Mouse (Mus musculus) erythroblast, adult 5-6 weeks (primary cell): ENCODE results near the gene Mllt6. TPM values are rescaled to one million over a fixed set of nuclear protein-coding genes. Genes with fewer than 3 reads are reported as not detected.
"Not testable (repeated sequence)": the region's sequence is repeated elsewhere in the genome, so short reads cannot be mapped to it uniquely, and the experiment has no call there.

Source experiments
- ATAC-seq: replicated peaks from 2 replicates; pipeline ENCODE4 v1.8.0; 2016; ENCODE audit warnings: moderate number of reproducible peaks, mild to moderate bottlenecking, moderate TSS enrichment, inconsistent platforms; ENCODE audit not compliant: poor library complexity, low FRiP score, severe bottlenecking
- total RNA-seq, 2 experiments: library from RNA; stranded (forward) in 1 of 2; stranded (reverse) in 1 of 2; fragments of 150-400 nt in 1 of 2; fragments of 200-764, 138-1000 nt in 1 of 2; gene quantifications; 2 replicates each; pipeline versions ENCODE4 v1.2.3 to v1.2.4; 2015 to 2017; ENCODE audit warnings: low replicate concordance in 2 of 2

Mllt6 gene
- total RNA-seq, 2 experiments from 2014 or later: 1.2 to 3.9 TPM

DNA sequence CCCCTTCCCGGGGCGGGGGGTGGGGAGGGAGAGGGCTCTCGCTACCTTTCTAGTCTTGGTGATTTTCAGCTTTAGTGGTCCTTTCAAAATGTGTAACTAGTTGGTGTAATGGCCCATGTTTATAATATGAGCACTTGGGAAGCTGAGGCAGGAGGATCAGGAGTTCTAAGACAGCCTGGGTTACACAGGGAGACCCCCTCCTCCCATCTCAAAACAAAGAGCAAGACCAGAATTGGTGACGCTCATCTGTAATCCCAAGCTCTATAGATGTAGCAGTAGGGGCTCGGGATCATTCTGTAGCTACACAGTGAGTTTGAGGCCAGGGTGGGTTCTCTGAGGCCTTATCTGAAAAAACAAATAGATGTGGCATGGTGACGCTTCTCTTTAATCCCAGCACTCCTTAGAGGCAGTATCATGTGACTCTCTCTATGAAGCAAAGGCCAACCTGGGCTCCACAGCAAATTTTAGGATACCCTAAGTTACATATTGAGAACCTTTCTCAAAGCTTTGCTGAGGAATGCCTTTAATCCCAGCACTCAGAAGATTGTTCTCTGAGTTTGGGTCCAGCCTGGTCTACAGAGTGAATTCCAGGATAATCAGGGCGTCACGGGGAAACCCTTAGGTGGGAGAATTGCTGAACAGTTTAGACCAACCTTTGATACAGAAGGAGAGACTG lies 19.7 kb upstream of the Mllt6 start:
- ATAC-seq: no peak

DNA sequence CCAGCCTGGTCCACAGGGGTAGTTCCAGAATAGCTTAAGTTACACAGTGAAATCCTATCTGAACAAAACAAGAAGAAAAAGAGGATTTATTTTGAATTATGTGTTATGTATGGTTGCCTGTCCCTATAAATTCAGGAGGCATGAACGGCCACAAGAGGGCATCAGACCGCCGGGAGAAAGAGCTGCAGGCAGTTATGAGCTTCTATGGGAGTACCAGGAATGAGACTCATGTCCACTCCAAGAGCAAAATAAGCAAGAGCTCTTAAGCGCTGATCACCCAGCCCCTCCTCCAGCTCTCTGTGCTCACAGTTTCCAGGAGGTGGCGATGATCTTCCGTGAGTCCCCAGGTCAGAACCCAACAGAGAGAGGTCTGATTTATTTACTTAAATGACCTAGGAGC lies 18.4 kb upstream of the Mllt6 start:
- ATAC-seq: no peak

DNA sequence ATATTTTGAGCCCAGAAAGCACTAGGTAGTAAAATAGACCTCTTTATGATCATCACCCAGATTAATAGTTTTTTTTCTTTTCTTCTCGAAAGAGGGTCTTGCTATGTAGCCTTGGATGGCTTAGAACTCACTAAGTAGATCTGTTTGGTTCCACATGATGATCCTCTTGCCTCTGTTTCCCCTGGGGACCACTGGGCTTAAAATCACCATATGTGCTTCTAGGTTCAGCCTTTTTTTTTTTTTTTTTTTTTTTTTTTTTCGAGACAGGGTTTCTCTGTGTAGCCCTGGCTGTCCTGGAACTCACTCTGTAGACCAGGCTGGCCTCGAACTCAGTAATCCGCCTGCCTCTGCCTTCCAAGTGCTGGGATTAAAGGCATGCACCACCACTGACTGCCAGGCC lies 14.7 kb upstream of the Mllt6 start:
- not testable (repeated sequence) for ATAC-seq

DNA sequence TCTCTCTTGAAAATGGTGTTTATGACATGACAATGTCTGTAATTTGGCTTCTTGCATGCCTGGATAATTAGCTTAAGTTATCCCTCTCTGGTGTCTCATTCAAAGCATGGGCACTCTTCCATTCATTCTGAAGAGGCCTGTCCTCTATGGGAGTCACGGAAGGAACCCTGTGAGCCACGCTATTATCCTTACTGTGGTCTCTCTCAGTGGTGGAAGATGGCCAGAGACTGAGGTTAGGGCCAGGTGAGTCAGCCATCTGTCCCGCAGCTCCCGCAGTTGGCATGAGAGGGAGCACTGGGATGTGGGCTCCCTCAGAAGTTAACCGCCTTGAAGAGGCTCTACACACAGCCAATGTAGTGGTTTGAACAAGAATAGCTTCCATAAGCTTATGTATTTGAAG lies 12.9 kb upstream of the Mllt6 start:
- ATAC-seq: no peak

DNA sequence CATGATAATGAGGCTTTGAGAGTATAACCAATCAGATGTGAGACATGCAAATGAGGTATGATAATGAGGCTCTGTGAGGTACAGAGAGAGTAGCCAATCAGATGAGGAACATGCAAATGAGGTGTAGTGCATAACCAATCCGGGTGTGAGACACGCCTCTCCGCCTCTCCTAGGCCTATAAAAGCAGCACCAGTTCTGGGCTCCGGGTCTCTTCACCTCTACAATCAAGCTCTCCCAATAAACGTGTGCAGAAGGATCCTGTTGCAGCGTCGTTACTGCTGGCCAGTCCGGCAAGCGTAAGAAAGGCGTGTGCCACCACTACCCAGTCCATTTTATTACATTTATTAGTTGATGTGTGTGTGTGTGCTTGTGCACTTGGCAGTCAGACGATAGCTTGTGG lies 9.8 kb upstream of the Mllt6 start:
- ATAC-seq: not testable (repeated sequence)

DNA sequence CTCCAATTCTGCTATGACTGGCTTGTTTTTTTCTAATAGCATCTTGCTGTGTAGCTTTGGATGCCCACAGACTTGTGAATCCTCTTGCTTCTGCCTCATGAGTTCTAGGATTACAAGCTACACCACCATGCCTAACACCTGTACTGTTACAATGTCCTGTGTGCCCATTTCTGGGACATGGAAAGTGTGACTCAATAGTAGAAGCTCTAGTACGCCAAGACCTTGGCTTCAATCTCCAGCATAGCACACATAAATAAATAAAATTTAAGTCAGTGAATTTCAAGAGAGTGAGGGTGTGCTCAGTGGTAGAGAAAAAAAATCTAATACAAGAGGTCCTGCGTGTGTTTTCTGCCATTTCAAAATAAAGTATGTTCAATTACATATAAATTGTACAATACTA lies 9.0 kb upstream of the Mllt6 start:
- no peak for ATAC-seq

DNA sequence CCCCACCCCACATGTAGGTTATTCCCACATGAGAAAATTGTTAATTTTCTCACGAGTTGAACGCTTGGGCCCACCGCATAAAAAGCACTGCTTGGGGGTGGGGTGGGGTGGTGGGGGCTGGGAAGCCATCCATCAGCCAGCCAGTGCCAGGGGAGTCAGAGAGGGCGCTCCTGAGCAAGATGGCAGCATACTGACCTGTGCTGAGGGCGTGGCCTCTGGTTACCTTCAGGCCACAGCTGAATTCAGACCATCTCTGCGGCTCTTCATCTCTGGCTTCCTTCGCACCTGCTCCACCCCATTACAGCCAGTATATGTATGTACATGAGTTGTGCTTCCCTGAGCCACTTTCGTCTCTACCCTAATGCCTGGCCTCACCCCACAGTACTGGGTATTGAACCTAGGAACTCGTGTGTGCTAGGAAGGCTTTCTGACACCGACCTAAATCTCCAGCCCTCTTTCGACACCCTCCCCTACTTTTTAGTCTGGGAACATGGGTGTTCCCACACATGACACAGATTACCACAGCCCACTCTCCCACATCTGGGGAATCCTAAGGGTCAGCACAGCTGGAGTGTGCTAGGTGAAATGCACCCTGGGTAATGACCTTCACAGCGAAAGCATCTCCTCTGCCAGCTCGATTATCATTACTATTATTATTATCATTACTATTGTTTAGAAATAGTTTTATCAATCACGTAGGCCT lies 6.8 kb upstream of the Mllt6 start:
- ATAC-seq: no peak

DNA sequence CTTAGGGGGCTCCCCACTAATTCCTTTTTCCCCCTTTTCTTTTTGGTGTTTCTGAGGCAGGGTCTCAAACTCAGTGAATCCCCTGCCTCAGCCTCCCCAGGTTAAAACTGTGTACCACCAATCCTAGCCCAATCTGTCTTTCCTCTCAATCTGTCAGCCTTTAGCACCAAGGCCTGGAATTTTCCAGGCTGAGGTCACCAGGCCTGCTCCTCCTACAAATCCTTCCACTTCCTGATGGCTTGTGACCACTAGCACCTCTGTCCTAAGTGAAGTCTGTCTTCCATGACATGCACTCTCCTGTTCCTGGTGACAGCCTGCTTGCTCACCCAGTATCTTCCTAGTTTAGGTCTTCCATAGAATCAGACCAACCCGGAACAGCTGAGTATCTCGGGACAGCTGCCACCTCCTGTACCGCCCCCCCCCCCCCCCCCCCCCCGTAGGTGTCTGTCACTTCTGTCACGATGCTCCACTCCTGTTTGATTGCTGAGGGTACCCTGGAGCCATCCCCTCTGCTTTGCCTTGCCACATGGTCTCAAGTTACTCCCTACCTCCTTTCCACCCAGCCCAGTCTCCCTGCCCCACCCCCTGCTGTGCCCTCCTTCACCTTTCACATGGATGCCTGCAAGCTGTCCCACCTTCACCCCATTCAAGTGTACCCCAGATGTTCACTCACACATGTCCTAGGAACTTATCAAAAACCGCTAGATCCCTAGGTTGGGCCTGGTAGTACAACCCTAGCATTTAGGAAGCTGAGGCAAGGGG lies 5.8 kb upstream of the Mllt6 start:
- no peak for ATAC-seq

DNA sequence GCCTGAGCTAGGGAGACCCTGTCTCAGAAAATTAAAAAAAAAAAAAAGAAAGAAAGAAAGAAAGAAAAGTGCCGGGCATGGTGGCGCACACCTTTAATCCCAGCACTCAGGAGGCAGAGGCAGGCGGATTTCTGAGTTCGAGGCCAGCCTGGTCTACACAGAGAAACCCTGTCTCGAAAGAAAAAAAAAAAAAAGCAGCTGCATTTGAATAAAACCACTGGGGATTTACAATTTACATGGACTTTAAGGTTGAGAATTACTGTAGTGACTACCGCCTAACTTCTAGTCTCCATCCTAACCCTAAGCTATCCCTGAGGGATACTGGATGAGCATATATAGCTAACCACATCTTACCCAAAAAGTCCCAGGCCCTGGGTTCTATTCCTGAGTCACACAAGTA lies 5.2 kb upstream of the Mllt6 start:
- ATAC-seq: not testable (repeated sequence)

DNA sequence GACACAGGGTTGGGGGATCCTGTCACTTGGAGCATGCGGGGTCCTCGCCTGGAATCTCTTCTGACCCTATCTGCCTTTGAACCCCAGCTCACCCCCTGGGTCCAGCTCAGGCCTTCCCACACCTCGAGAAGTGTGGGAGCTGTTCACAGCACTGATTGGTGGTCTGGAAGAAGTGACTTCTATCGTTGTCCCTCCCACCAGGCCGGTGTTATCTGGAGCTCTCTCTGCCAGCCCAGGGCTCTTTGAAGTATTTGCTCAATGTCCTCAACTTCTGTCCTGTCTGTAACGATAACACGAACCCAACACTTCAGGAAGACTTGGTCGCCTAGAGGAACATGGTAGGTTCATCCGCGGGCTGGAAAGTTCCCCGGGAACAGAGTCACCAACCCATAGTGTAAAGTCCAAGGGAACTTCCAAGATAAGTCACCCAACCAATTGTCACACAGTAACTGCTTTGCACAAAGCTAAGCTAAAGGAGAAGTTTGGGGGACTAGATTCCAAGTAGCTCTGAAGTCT lies 4.4 kb upstream of the Mllt6 start:
- ATAC-seq: no peak

DNA sequence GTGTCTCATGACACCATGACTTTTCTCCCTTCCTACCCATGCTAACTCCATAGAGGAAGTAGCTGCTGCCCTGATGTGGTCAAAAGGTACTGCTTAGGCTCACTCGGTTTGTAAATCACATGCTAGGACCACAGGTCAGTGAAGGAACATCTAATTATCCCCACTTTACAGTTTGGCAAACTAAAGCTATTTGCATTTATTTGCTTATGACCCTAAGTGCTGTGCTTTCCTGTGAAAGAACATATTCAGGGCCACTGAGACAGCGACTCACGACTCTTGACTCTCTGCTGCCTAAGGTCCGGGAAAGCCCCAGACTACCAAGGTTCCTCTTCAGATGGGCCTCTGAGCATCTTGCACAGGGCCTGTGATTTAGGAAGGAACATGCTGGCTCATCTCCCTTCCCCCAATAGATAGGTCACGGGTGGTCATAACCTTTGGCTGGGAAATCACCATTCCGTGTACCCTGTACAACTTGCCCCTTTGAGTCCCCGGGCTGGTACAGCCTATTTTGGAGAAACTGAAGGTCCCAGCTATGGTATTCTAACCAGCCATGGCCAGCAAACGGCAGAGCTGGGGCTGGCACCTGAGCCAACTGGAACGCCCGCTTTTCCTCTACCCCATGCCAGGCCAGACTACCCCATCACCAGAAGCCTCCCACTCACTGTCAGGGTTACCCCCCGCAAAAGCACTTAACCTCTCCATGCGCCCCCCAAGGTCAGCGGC lies 3.8 kb upstream of the Mllt6 start:
- ATAC-seq: no peak

DNA sequence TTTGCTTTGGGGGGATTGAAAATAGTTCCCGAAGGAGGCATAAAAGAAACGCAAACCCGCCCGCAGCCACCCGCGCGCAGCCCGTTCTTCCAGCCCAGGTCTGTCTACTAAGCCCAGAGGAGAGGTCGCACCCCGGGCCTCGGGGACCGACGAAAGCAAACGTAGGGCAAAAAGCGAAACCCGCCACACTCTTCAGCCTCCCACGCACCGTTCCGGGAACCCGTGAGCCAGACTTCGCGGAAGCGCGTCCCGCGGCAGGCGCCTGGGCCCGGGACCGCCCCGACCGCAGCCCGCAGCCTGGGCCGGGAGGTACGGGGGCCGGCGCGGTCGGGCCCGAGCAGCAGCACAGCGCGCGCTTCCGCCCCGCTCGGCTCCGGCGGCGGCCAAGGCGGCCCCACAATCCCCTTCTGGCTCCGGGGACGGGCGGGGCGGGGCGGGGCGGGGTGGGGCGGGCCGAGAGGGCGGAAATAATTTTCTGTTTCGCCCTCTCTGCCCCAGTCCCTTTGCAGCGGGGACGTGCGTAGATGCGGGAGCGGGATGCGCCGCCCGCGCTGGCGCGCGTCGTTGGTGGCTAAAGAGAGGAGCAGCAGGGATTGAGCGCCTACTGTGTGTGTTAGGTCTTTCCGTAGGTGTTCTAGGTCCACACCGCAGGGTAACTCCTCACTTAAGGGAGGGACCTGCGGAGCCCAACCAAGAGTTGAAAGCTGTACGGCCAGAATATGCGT lies 3.1 kb upstream of the Mllt6 start:
- ATAC-seq: no peak

DNA sequence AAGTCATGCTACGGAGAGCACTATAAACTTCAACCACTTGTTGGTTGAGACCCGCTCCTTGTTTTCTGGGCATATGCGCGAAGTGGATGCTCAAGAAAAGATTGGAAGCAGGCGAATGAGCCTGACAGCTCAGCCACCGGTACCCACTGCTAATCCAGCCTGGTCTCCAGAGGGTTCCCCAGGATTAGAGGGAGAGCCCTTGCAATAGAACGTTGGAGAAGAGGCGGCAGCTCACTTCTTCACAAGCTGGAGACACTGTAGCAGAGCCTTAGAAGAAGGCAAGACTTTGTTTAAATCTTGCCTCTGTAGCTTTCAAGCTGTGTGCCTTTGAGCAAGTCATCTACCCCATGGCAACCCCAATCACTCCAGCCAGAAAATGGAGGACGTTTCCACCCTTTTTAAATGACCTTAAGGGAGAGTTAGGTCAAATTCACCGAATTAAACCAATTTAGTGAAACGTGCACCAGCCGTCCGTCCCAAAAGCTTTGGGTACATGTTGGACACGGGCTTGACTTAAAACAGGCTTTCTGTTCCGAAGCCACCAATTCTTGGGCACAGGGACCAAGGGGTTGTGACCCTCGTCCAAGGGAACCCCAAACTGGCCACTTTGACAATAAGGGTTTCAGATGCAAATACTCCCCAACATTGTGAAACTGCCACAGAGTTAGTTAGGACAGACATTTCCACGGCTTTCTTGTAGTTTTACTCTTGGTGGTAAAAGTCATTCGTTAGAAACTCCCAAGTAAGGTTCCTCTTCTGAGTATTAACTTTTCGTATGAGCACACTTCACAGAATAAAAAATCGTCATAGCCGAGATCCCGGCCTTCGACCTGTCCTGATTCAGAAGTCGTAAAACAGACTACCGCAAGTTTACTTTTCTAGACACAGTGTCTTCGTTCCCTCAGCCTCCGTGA lies 2.2 kb upstream of the Mllt6 start:
- ATAC-seq: no peak

DNA sequence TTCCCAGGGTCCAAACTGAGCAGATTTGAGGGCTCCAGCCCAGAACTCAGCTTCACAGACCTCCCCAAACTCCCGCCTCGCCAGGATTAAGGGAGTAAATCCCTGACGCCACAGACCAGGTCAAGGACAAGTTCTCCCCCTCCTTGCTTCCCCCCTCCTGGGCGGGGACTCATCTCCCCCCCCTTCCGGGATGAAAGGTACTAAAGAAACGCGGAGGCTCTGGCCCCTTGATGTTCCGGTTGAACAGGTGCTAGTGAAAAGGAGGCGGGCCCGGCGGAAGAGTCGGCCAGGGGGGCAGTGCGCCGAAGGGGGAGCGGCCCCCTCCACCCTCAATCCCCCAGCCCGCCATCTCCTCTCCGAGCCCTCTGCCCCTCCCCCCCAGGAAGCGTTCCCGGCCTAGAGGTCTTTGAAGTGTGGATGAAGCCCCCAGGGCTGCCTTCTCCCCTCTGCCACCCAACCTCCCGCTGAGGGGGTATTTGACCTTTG lies 1.5 kb upstream of the Mllt6 start:
- ATAC-seq: no peak

DNA sequence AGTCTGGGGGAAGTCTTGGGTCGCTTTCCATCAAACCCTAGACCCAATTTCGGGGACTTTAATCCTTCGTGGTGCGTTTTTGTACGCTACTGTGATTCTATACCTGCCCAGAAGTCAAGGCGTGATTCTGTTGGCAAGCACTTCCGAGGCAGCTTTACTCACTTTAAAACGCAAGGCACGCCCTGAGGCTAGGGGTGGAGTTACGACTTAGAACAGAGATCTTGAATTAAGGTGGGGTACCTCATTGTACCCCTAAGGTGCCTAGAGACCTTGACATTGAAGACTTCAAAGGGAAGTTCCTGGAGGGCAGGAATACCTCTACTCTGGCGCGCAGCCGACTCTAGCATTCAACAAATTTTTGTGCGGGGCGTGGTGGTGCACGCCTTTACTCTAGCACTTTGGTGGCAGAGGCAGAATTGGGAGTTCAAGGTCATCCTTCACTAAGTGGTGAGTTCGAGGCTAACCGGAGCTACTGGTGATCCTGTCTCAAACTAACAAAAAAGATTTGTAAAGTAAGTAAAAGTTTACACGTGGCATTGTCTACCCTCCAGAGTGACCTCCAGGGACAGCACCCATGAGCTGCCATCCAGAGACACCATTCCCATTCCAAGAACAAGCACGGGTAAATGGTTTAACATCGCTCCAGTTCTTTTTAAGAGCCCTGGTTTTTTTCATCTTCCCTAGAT lies 864 bp upstream of the Mllt6 start:
- ATAC-seq: no peak

DNA sequence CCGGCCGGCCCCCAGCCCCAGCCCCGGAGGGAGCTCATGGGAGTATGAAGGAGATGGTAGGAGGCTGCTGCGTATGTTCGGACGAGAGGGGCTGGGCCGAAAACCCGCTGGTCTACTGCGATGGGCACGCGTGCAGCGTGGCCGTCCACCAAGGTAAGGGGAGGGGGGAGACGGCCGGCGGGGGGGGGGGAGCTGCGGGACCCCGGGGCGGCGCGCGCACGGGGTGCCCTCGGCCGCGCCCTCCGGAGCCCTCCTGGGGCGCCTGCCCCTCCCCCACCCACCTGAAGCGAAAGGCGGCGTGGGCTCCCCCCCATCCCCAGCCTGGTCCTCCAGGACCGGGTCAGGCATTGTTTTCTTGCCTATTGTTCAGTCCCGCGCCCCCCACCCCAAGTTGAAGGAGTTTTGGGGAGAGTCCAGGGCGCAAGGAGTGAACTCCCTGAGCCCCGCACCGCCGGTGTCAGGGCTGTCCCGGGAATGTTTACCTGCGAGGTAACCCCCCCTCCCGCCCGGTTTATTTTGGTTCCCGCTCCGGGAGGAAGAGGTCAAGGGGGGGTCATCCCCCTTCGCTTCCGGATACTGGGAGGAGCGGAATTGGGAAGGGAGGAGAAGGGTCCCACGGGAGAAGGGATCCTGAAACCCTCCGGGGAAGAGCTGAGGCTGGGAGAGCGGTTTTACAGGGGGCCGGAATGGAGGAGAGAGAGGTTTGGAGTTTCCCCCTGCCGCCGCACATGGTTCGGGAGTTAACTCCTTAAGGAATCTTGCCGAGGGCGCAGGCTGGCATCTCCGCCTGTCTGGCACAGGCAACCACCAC lies 519 bp downstream of the Mllt6 start:
- ATAC-seq: no peak

DNA sequence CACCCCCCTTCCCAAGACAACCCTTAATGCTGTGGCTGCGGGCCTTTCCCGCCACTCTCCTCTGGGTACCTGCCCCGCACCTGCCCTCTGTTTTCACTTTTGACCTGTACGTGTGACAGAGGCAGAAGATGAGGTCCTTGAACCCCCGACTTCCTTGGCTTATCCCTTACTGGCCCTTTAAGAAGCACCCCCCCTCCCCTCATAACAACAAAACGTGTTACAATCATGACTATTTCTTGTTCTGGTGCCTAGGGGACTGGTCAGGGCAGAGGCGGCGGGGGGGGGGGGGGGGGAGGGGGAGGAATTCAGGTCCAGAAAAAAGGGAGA lies 1.1 kb downstream of the Mllt6 start:
- no peak for ATAC-seq
